7 mouse cellular contexts compared by ENCODE assay signal in the genomic region with DNA sequence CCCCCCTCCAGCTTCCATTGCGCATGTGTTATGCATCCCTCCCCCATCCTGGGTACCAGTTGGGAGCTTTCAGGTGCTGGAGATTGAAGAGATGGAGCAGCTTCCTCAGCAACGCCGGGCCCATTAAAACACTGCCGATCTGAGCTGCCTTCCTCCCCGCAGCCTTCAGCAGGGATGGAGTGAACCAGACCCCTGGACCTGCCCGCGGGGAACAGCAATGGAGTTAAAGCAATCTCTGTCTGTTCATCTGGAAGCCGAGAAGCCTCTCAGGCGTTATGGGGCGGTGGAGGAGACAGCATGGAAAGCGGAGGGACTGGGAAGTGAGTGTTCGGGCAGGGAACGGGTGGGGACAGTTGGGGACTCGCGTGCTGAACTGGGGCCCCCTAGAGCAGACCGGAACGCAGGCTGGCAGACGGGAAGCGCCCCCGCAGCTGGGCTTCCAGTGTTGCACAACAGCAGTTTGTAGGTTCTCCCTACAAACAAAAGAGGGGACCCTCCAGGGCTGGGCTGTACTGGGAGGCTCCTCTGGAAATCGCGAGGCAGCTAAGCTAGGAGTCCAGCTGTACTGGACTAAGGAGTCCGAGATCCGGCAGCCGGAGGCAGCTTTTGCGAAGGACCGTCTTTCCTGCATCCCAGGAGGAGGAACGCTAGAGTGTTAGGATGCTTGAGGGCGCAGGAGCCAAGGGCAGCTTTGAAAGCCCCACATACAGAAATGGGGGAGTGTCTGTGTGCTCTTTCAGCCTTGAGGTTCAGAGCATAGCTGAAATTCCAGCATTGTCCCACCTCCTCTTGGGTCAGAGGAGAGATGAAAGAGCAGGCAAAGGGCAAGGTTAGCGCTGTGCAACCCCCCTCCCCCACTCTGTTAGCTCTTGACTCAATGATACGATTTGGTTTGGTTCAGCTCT. TPM values are rescaled to one million over a fixed set of nuclear protein-coding genes. Genes with fewer than 3 reads are reported as not detected.
DNase-seq lines count a peak whose midpoint lies in the region; ATAC-seq and TF ChIP-seq lines count a peak whose summit lies in the region.

Gene 2900011O08Rik (plus strand): TSS at position 31 of the 905 bp plus-strand sequence.
Gene Ifitm7 (minus strand): TSS at position 315 of the 905 bp plus-strand sequence.

- under 1% methylated on average over 31 of the region's 31 CpGs for WGBS in forebrain, embryonic 14.5 days
- under 1% methylated on average over 31 of the region's 31 CpGs for WGBS in limb, embryonic 12.5 days
- under 1% methylated on average over 31 of the region's 31 CpGs for WGBS in neural tube, embryonic 13.5 days
- 4% methylated on average over 31 of the region's 31 CpGs for WGBS in thymus, adult 2 months

- peak within 1 kb of the TSS; percentile 65 for H3K4me2 ChIP-seq in forebrain, embryonic 14.5 days (ENCODE audit: low read length)
- peak within 1 kb of the TSS; percentile 80 for H3K4me2 ChIP-seq in limb, embryonic 12.5 days
- H3K4me2 ChIP-seq in neural tube, embryonic 13.5 days, result peak within 1 kb of the TSS; percentile 75

- no peaks in the 10 kb centered on the region for H3K9me3 ChIP-seq in forebrain, embryonic 14.5 days (replicated peaks; ENCODE audit: control insufficient read depth, low read length)
- H3K9me3 ChIP-seq in limb, embryonic 12.5 days, result no peaks in the 10 kb centered on the region
- H3K9me3 ChIP-seq in neural tube, embryonic 13.5 days, result no peaks in the 10 kb centered on the region

- H3K9ac ChIP-seq in forebrain, embryonic 14.5 days (ENCODE audit: low read length), result peak within 1 kb of the TSS; percentile 85
- H3K9ac ChIP-seq in limb, embryonic 12.5 days (replicated peaks), result peak within 1 kb of the TSS; percentile 66
- H3K9ac ChIP-seq in neural tube, embryonic 13.5 days, result peak within 1 kb of the TSS; percentile 80

- no peaks in the 10 kb centered on the region for H3K27me3 ChIP-seq in forebrain, embryonic 14.5 days (replicated peaks; ENCODE audit: control insufficient read depth, insufficient read depth, low read length)
- H3K27me3 ChIP-seq in limb, embryonic 12.5 days, result no peaks in the 10 kb centered on the region
- H3K27me3 ChIP-seq in neural tube, embryonic 13.5 days, result no peaks in the 10 kb centered on the region
- 0 out of 2 replicates have a peak, but pooled peaks cover 3% of the 10 kb centered on the region for H3K27me3 ChIP-seq in thymus, adult 2 months (ENCODE audit: control insufficient read depth, insufficient read depth, low read length)

- peaks cover 15% of the 10 kb centered on the region for H3K4me1 ChIP-seq in forebrain, embryonic 14.5 days (ENCODE audit: control insufficient read depth, insufficient read depth, low read length)
- peaks cover 6% of the 10 kb centered on the region for H3K4me1 ChIP-seq in limb, embryonic 12.5 days (replicated peaks)
- H3K4me1 ChIP-seq in neural tube, embryonic 13.5 days (replicated peaks), result peaks cover 20% of the 10 kb centered on the region
- no peaks in the 10 kb centered on the region for H3K4me1 ChIP-seq in thymus, adult 2 months (replicated peaks; ENCODE audit: control insufficient read depth, insufficient read depth, low read length)

- DNase-seq in ZHBTc4 (ENCODE audit: low read depth, low spot score), result peak; percentile 96
- DNase-seq in forebrain, embryonic 14.5 days (ENCODE audit: low spot score), result peak; percentile 75
- DNase-seq in kidney, adult 9 months, result peak; percentile 29
- no peak for DNase-seq in thymus, adult 2 months

- no peak for TF ChIP-seq CTCF in thymus, adult 2 months (IDR thresholded peaks at IDR 0.05; ENCODE audit: borderline replicate concordance, control insufficient read depth, extremely low read depth, insufficient read depth, low read length, poor library complexity)

- H3K36me3 ChIP-seq in forebrain, embryonic 14.5 days (ENCODE audit: control insufficient read depth, insufficient read depth, low read length), result no peaks in the 10 kb centered on the region
- no peaks in the 10 kb centered on the region for H3K36me3 ChIP-seq in limb, embryonic 12.5 days
- H3K36me3 ChIP-seq in neural tube, embryonic 13.5 days, result 0 out of 2 replicates have a peak, but pooled peaks cover 5% of the 10 kb centered on the region
- H3K36me3 ChIP-seq in thymus, adult 2 months (ENCODE audit: control insufficient read depth, insufficient read depth, low read length), result no peaks in the 10 kb centered on the region

- H3K27ac ChIP-seq in forebrain, embryonic 14.5 days (ENCODE audit: low read depth, low read length), result peak within 1 kb of the TSS; percentile 87
- peak within 1 kb of the TSS; percentile 64; the same call in 1 of the 2 replicates for H3K27ac ChIP-seq in limb, embryonic 12.5 days
- H3K27ac ChIP-seq in neural tube, embryonic 13.5 days (replicated peaks), result peak within 1 kb of the TSS; percentile 95
- no peak within 1 kb of the TSS for H3K27ac ChIP-seq in thymus, adult 2 months (ENCODE audit: control insufficient read depth, insufficient read depth, low read length)

- no peak for TF ChIP-seq POLR2A in thymus, adult 2 months (IDR thresholded peaks at IDR 0.05; ENCODE audit: control insufficient read depth, extremely low read depth, insufficient read depth, low read length, poor library complexity)

- ATAC-seq in cerebellum, adult (ENCODE audit: insufficient number of reproducible peaks, low FRiP score, low TSS enrichment), result peak; percentile 88
- ATAC-seq in forebrain, embryonic 14.5 days, result peak; percentile 90
- peak; percentile 75 for ATAC-seq in limb, embryonic 12.5 days (ENCODE audit: insufficient number of reproducible peaks, insufficient read depth, low FRiP score, low TSS enrichment, low read depth)
- peak; percentile 88 for ATAC-seq in neural tube, embryonic 13.5 days (ENCODE audit: low read depth)

- peak within 1 kb of the TSS; percentile 70 for H3K4me3 ChIP-seq in forebrain, embryonic 14.5 days (ENCODE audit: low read depth, low read length)
- H3K4me3 ChIP-seq in limb, embryonic 12.5 days (replicated peaks), result peak within 1 kb of the TSS; percentile 58
- peak within 1 kb of the TSS; percentile 64 for H3K4me3 ChIP-seq in neural tube, embryonic 13.5 days
- no peak within 1 kb of the TSS for H3K4me3 ChIP-seq in thymus, adult 2 months (ENCODE audit: control insufficient read depth, insufficient read depth, low read length)

RNA-seq across cellular contexts. Expression of gene 2900011O08Rik, which starts in this region (rescaled TPM):
- 142 and 156 TPM in 2 replicates for polyA plus RNA-seq in forebrain, embryonic 14.5 days (2014; fragmentation: Nextera tagmentation; extraction: Ambion mirVana)
- 8.4 TPM in 2 replicates for polyA plus RNA-seq in limb, embryonic 12.5 days (2016; fragmentation: Nextera tagmentation; extraction: Ambion mirVana)
- 119 and 121 TPM in 2 replicates for polyA plus RNA-seq in neural tube, embryonic 13.5 days (2015; fragmentation: Nextera tagmentation; extraction: Ambion mirVana)
- polyA plus RNA-seq in thymus, adult 2 months (2012; rRNA removed), result 0.17 and 0.38 TPM in 2 replicates

RNA-seq across cellular contexts. Expression of gene Ifitm7, which starts in this region (rescaled TPM):
- 0.37 and 0.42 TPM in 2 replicates for polyA plus RNA-seq in forebrain, embryonic 14.5 days (2014; fragmentation: Nextera tagmentation; extraction: Ambion mirVana)
- polyA plus RNA-seq in limb, embryonic 12.5 days (2016; fragmentation: Nextera tagmentation; extraction: Ambion mirVana), result 0.29 and 0.75 TPM in 2 replicates
- polyA plus RNA-seq in neural tube, embryonic 13.5 days (2015; fragmentation: Nextera tagmentation; extraction: Ambion mirVana), result 0.81 and 0.98 TPM in 2 replicates
- polyA plus RNA-seq in thymus, adult 2 months (2012; rRNA removed), result not detected in 2 replicates

Comparison
In these comparisons a context has a peak if more than half of its experiments do, and no peak if none do; other contexts are left out.
1. RNA of gene 2900011O08Rik (polyA plus RNA-seq): 142 to 156 TPM in forebrain, embryonic 14.5 days and 119 to 121 TPM in neural tube, embryonic 13.5 days; 8.4 TPM in limb, embryonic 12.5 days and 0.17 to 0.38 TPM in thymus, adult 2 months; every median in the first group is over 10 times any median in the second.
2. Peak in every context shown above with its lines, with median percentiles within 50 percentile points of each other: ATAC-seq, H3K4me2 ChIP-seq and H3K9ac ChIP-seq.